Mouse (Mus musculus) ES-Bruce4 (cell line): ENCODE data around the gene Vsig10. TPM values are rescaled to one million over a fixed set of nuclear protein-coding genes. Genes with fewer than 3 reads are reported as not detected.
A peak's percentile ranks its signal among the peaks of the same experiment; 100 is the strongest.

Experiments
- H3K27ac ChIP-seq: 2 replicates; pipeline ENCODE4 v1.5.1; 2012; ENCODE audit warnings: low read length, inconsistent platforms; ENCODE audit not compliant: insufficient read depth
- H3K27me3 ChIP-seq: 2 replicates; pipeline ENCODE4 v1.6.1; 2012; ENCODE audit warnings: mild to moderate bottlenecking, low read length, inconsistent platforms; ENCODE audit not compliant: control insufficient read depth, poor library complexity, insufficient read depth, severe bottlenecking
- H3K36me3 ChIP-seq: 2 replicates; pipeline ENCODE4 v1.6.1; 2012; ENCODE audit warnings: inconsistent platforms, mild to moderate bottlenecking, low read length, moderate library complexity; ENCODE audit not compliant: control insufficient read depth, poor library complexity, insufficient read depth, severe bottlenecking
- H3K4me1 ChIP-seq: one replicate; pipeline ENCODE4 v1.8.1; 2011; ENCODE audit warnings: low read length; ENCODE audit not compliant: control insufficient read depth, insufficient read depth
- H3K4me3 ChIP-seq: 2 replicates; pipeline ENCODE4 v1.5.1; 2011; ENCODE audit warnings: low read depth, mild to moderate bottlenecking, low read length
- H3K9ac ChIP-seq: 2 replicates; pipeline ENCODE4 v1.6.1; 2012; ENCODE audit warnings: low read depth, mild to moderate bottlenecking, inconsistent platforms; ENCODE audit not compliant: poor library complexity, severe bottlenecking
- H3K9me3 ChIP-seq: replicated peaks from 2 replicates; pipeline ENCODE4 v1.6.1; 2012; ENCODE audit warnings: mild to moderate bottlenecking, low read length, inconsistent platforms; ENCODE audit not compliant: control insufficient read depth, poor library complexity, insufficient read depth, severe bottlenecking
- CTCF ChIP-seq: IDR thresholded peaks from one replicate; pipeline ENCODE4 v1.8.1; 2011; ENCODE audit warnings: low read depth, low read length
- EP300 ChIP-seq: IDR thresholded peaks from 2 replicates; pipeline ENCODE4 v1.6.1; 2011; ENCODE audit warnings: low read depth, low read length; ENCODE audit not compliant: insufficient read depth
- POLR2A ChIP-seq: IDR thresholded peaks from one replicate; pipeline ENCODE4 v1.8.1; 2011; ENCODE audit warnings: low read length; ENCODE audit not compliant: insufficient read depth
- polyA plus RNA-seq: library from polyadenylated mRNA; stranded (reverse); fragments of >200 nt; gene quantifications from 2 replicates; pipeline ENCODE4 v1.2.4, GENCODE M21; 2011; ENCODE audit warnings: low read depth; ENCODE audit not compliant: missing spikeins, insufficient read depth, insufficient read length

Vsig10 gene
- polyA plus RNA-seq, 1 experiment = 15.7 TPM

DNA sequence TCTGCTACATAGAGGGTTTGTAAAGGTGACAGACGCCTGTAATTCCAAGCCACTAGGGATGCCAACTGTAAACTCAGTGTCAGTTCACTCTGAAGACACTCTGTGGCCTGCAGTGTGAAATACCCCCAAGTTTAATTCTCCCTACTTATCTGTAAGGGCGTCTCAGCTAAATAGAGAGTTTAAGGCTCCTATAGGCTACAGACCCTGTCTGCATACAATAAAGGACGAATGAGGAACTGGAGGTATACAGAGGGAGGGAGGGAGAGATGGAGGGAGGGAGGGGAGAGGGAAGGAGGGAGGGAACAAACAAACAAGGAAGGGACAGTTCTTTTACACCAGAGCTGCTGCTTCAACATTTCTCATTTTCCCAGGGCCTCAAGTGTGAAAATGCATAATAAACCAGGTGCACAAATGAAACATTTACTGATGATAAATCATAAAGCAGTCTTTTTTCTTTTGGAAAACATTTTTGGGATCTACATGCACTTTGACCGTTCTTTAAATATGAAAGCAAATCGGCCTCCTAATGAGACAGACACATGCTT, 26.6 kb downstream of the Vsig10 start:
- TF ChIP-seq POLR2A = no peak
- TF ChIP-seq EP300 = no peak
- TF ChIP-seq CTCF = no peak
- no peak overlapping the region for H3K9ac ChIP-seq
- no peaks in the 10 kb centered on the region for H3K36me3 ChIP-seq
- peaks cover 16% of the 10 kb centered on the region for H3K9me3 ChIP-seq
- no peak overlapping the region for H3K4me3 ChIP-seq
- no peaks in the 10 kb centered on the region for H3K27me3 ChIP-seq
- no peak overlapping the region for H3K27ac ChIP-seq
- H3K4me1 ChIP-seq = peaks cover 2% of the 10 kb centered on the region

DNA sequence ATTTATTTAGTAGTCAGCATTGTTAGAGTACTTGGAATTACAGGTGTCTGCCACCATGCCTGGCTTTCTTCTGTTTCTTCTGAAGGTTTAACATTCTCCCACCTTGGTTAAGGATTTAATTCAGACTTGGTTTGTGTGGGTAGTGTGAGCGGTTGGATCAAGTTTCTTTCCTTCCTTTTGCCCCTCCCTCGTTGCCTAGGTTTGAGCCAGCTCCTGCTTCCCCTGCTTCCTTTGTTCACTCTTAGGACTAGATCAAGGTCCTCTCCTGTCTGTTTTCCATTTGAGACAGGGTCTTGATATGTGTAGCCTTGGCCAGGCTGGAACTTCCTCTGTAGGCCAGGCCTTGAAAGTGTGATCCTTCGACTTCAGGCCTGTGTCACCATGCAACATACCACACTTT, 27.4 kb downstream of the Vsig10 start:
- H3K27me3 ChIP-seq = no peaks in the 10 kb centered on the region
- TF ChIP-seq POLR2A = no peak
- no peak for TF ChIP-seq EP300
- TF ChIP-seq CTCF = no peak
- H3K4me3 ChIP-seq = no peak overlapping the region
- H3K36me3 ChIP-seq = no peaks in the 10 kb centered on the region
- peak overlapping the region; percentile 57 for H3K27ac ChIP-seq
- peaks cover 2% of the 10 kb centered on the region for H3K4me1 ChIP-seq
- peaks cover 16% of the 10 kb centered on the region for H3K9me3 ChIP-seq
- no peak overlapping the region for H3K9ac ChIP-seq

GRCm38 (mm10) chr5:117347011-117347410, 28.1 kb downstream of the Vsig10 start:
- Histone ChIP-seq H3K9ac (no peak overlapping the region), H3K27me3 (no peaks in the 10 kb centered on the region), H3K36me3 (no peaks in the 10 kb centered on the region), H3K9me3 (peaks cover 16% of the 10 kb centered on the region), H3K4me1 (peaks cover 2% of the 10 kb centered on the region), H3K4me3 (no peak overlapping the region), H3K27ac (no peak overlapping the region)
- TF ChIP-seq EP300 = no peak
- no peak for TF ChIP-seq CTCF
- TF ChIP-seq POLR2A = no peak

- H3K4me3 ChIP-seq = no peak overlapping the region
- no peak overlapping the region for H3K9ac ChIP-seq
- no peak for TF ChIP-seq CTCF
- TF ChIP-seq POLR2A = no peak
- TF ChIP-seq EP300 = no peak
- no peak overlapping the region for H3K27ac ChIP-seq
- H3K9me3 ChIP-seq = peaks cover 16% of the 10 kb centered on the region
- peaks cover 2% of the 10 kb centered on the region for H3K4me1 ChIP-seq
- no peaks in the 10 kb centered on the region for H3K36me3 ChIP-seq
- no peaks in the 10 kb centered on the region for H3K27me3 ChIP-seq
Measured at GRCm38 (mm10) chr5:117347838-117348237, 29.0 kb downstream of the Vsig10 start.

GRCm38 (mm10) chr5:117348279-117348678, 29.4 kb downstream of the Vsig10 start:
- Histone ChIP-seq H3K27ac (no peak overlapping the region), H3K9ac (no peak overlapping the region), H3K4me3 (no peak overlapping the region), H3K36me3 (no peaks in the 10 kb centered on the region), H3K9me3 (peaks cover 16% of the 10 kb centered on the region), H3K4me1 (peaks cover 5% of the 10 kb centered on the region), H3K27me3 (no peaks in the 10 kb centered on the region)
- TF ChIP-seq CTCF (no peak), EP300 (no peak), POLR2A (no peak)

DNA sequence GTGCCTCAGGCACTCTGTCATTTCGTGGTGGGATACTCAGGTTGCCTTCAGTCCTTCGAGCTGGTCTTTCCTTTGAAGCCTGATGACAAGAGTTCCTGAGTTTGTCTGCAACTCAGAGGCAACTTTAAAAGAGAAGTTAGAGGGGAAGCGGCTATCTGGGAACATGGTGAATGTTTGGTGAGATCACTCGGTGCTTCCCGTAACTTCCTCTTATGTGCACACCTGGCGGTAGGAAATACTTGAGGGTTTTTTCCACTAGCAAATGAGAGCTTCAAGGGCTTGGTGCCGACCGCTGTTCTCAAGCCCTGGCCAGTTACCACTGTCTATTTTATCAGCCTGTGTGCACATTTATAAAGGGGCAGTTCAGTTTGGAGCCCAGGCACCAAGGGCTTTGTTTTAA, 35.2 kb downstream of the Vsig10 start:
- Histone ChIP-seq H3K4me1 (peaks cover 3% of the 10 kb centered on the region), H3K27me3 (no peaks in the 10 kb centered on the region), H3K9ac (no peak overlapping the region), H3K27ac (no peak overlapping the region), H3K4me3 (no peak overlapping the region), H3K36me3 (no peaks in the 10 kb centered on the region), H3K9me3 (peaks cover 6% of the 10 kb centered on the region; the same call in 1 of the 2 replicates)
- TF ChIP-seq CTCF = no peak
- TF ChIP-seq POLR2A = no peak
- no peak for TF ChIP-seq EP300
